Mouse (Mus musculus) mature B cell (primary cell): ENCODE data around the gene Tubgcp3.
"Not testable (repeated sequence)": the region's sequence is repeated elsewhere in the genome, so short reads cannot be mapped to it uniquely, and the experiment has no call there.

Experiments used
- in situ Hi-C: fragments of 300-500 bp; cut with MboI; formaldehyde crosslinking; loops from 2 replicates; pipeline ENCODE4 v1.14.3; 2019

The Tubgcp3 gene

GRCm38 (mm10) chr8:12641527-12641926, 30.5 kb downstream of the Tubgcp3 start:
- in situ Hi-C loops = no loop called here

- in situ Hi-C loops = no loop called here
Measured at GRCm38 (mm10) chr8:12638446-12638845, 33.6 kb downstream of the Tubgcp3 start.

- in situ Hi-C loops = no loop called here
Measured at GRCm38 (mm10) chr8:12635366-12635765, 36.7 kb downstream of the Tubgcp3 start.

GRCm38 (mm10) chr8:12629079-12629478, 43.0 kb downstream of the Tubgcp3 start:
- in situ Hi-C loops = no loop called here

- in situ Hi-C loops = no loop called here
Measured at GRCm38 (mm10) chr8:12625890-12626289, 46.2 kb downstream of the Tubgcp3 start.

GRCm38 (mm10) chr8:12621550-12622222, 50.4 kb downstream of the Tubgcp3 start:
- in situ Hi-C loops = no loop called here

- in situ Hi-C loops = not testable (repeated sequence)
Measured at GRCm38 (mm10) chr8:12617369-12617768, 54.7 kb downstream of the Tubgcp3 start.

GRCm38 (mm10) chr8:12613201-12613600, 58.8 kb downstream of the Tubgcp3 start:
- in situ Hi-C loops = no loop called here

GRCm38 (mm10) chr8:12609752-12610449, 62.1 kb downstream of the Tubgcp3 start:
- in situ Hi-C loops = no loop called here

- in situ Hi-C loops = no loop called here
Measured at GRCm38 (mm10) chr8:12608810-12609209, 63.2 kb downstream of the Tubgcp3 start.

- in situ Hi-C loops = no loop called here
Measured at GRCm38 (mm10) chr8:12607223-12607622, 64.8 kb downstream of the Tubgcp3 start.

- in situ Hi-C loops = no loop called here
Measured at GRCm38 (mm10) chr8:12583785-12584184, 88.3 kb downstream of the Tubgcp3 start.

GRCm38 (mm10) chr8:12579339-12579999, 92.6 kb downstream of the Tubgcp3 start:
- in situ Hi-C loops = not testable (repeated sequence)

- in situ Hi-C loops = no loop called here
Measured at GRCm38 (mm10) chr8:12576739-12577138, 95.3 kb downstream of the Tubgcp3 start.

GRCm38 (mm10) chr8:12576003-12576402, 96.0 kb downstream of the Tubgcp3 start:
- in situ Hi-C loops = no loop called here

GRCm38 (mm10) chr8:12572814-12573534, 99.1 kb downstream of the Tubgcp3 start, which contains the start of gene Spaca7:
Spaca7 (plus strand) TSS chr8:12573029.
- in situ Hi-C loops = no loop called here

GRCm38 (mm10) chr8:12566509-12566908, 105.5 kb downstream of the Tubgcp3 start:
- in situ Hi-C loops = no loop called here

GRCm38 (mm10) chr8:12565488-12565887, 106.6 kb downstream of the Tubgcp3 start:
- in situ Hi-C loops = no loop called here

GRCm38 (mm10) chr8:12564307-12564706, 107.7 kb downstream of the Tubgcp3 start:
- in situ Hi-C loops = no loop called here
